Mouse (Mus musculus) CD4-positive, CD25-positive, alpha-beta regulatory T cell, adult 4 months (primary cell): ENCODE data around the gene Wdfy3. TPM values are rescaled to one million over a fixed set of nuclear protein-coding genes. Genes with fewer than 3 reads are reported as not detected.
"Not testable (repeated sequence)": the region's sequence is repeated elsewhere in the genome, so short reads cannot be mapped to it uniquely, and the experiment has no call there.

Experiments
- ATAC-seq: one replicate; pipeline ENCODE4 v1.8.0; 2017
- polyA plus RNA-seq, 2 experiments: library from polyadenylated mRNA; unstranded; fragments of 100-300 nt; shearing (Covaris generic); gene quantifications; one replicate each; pipeline ENCODE4 v1.2.1; 2017

Wdfy3 gene
- under 1 TPM in 1 of 2 experiments, not detected in 1; 0.03 TPM for polyA plus RNA-seq

- no peak for ATAC-seq
Measured at GRCm38 (mm10) chr5:102069767-102070413, at the start of gene Wdfy3. Gene Wdfy3, minus strand, starts transcription at chr5:102069921.

- ATAC-seq = no peak
Measured at GRCm38 (mm10) chr5:102113009-102113408, 43.3 kb upstream of the Wdfy3 start.

- ATAC-seq = no peak
Measured at GRCm38 (mm10) chr5:102112034-102112433, 42.3 kb upstream of the Wdfy3 start.

GRCm38 (mm10) chr5:102110031-102110430 lies 40.3 kb upstream of the Wdfy3 start:
- no peak for ATAC-seq

- no peak for ATAC-seq
Measured at GRCm38 (mm10) chr5:102105919-102106318, 36.2 kb upstream of the Wdfy3 start.

GRCm38 (mm10) chr5:102101815-102102214 lies 32.1 kb upstream of the Wdfy3 start:
- ATAC-seq = not testable (repeated sequence)

- ATAC-seq = no peak
Measured at GRCm38 (mm10) chr5:102100246-102101241, 30.8 kb upstream of the Wdfy3 start.

GRCm38 (mm10) chr5:102095576-102095975 lies 25.9 kb upstream of the Wdfy3 start:
- no peak for ATAC-seq

GRCm38 (mm10) chr5:102090686-102091085 lies 21.0 kb upstream of the Wdfy3 start:
- ATAC-seq = no peak

GRCm38 (mm10) chr5:102084737-102085705 lies 15.3 kb upstream of the Wdfy3 start:
- ATAC-seq = no peak

GRCm38 (mm10) chr5:102074086-102074485 lies 4.4 kb upstream of the Wdfy3 start:
- no peak for ATAC-seq

- no peak for ATAC-seq
Measured at GRCm38 (mm10) chr5:102072057-102072456, 2.3 kb upstream of the Wdfy3 start.

- ATAC-seq = no peak
Measured at GRCm38 (mm10) chr5:102071241-102071640, 1.5 kb upstream of the Wdfy3 start.

- no peak for ATAC-seq
Measured at GRCm38 (mm10) chr5:102070788-102071187, 1.1 kb upstream of the Wdfy3 start.

GRCm38 (mm10) chr5:102070414-102070768 lies 670 bp upstream of the Wdfy3 start:
- ATAC-seq = no peak

- ATAC-seq = no peak
Measured at GRCm38 (mm10) chr5:102069051-102069766, 512 bp downstream of the Wdfy3 start.

- no peak for ATAC-seq
Measured at GRCm38 (mm10) chr5:102066458-102066857, 3.3 kb downstream of the Wdfy3 start.

GRCm38 (mm10) chr5:102063013-102063752 lies 6.5 kb downstream of the Wdfy3 start:
- ATAC-seq = no peak

GRCm38 (mm10) chr5:102061816-102062215 lies 7.9 kb downstream of the Wdfy3 start:
- ATAC-seq = no peak

GRCm38 (mm10) chr5:102055946-102056345 lies 13.8 kb downstream of the Wdfy3 start:
- no peak for ATAC-seq

- ATAC-seq = no peak
Measured at GRCm38 (mm10) chr5:102055130-102055641, 14.5 kb downstream of the Wdfy3 start.
